In genomic region chr13:45940714-45941113, GRCm38 (mm10) we compare ENCODE assay signal across 26 mouse cellular contexts. TPM values are rescaled to one million over a fixed set of nuclear protein-coding genes. Genes with fewer than 3 reads are reported as not detected.
DNase-seq lines count a peak whose midpoint lies in the region; ATAC-seq and TF ChIP-seq lines count a peak whose summit lies in the region.
"Had no signal": no experiment of that assay in that cellular context is flagged by ENCODE, and none has a peak within 500 bp of the region (broad histone marks: within the 10 kb centered on the region; RNA-seq: fewer than 3 reads in every experiment).

No protein-coding gene starts in this region.

- H3K27me3 ChIP-seq in neural tube, embryonic 15.5 days (replicated peaks) = no peaks in the 10 kb centered on the region
- H3K27me3 ChIP-seq: embryonic facial prominence, embryonic 15.5 days; hindbrain, embryonic 13.5 days; liver, embryonic 15.5 days; lung, embryonic 15.5 days; midbrain, embryonic 15.5 days; neural tube, embryonic 12.5 days had no signal

- WGBS in neural tube, embryonic 15.5 days = 88% methylated on average over 4 of the region's 4 CpGs

- H3K36me3 ChIP-seq in neural tube, embryonic 15.5 days = peaks cover 9% of the 10 kb centered on the region; the same call in 1 of the 2 replicates
- H3K36me3 ChIP-seq: limb, embryonic 10.5 days; liver, embryonic 15.5 days; lung, embryonic 15.5 days; neural tube, embryonic 12.5 days had no signal

- H3K27ac ChIP-seq in layer of hippocampus, adult 2 months = peak overlapping the region; percentile 33; the same call in 1 of the 2 replicates
- no peak overlapping the region for H3K27ac ChIP-seq in neural tube, embryonic 15.5 days (replicated peaks)
- H3K27ac ChIP-seq: hindbrain, embryonic 13.5 days; kidney, postnatal 0 days; left cerebral cortex, adult 2 months; limb, embryonic 10.5 days; liver, embryonic 15.5 days; midbrain, embryonic 15.5 days; neural tube, embryonic 12.5 days had no signal

- no peak for DNase-seq in frontal cortex, postnatal 10 days (ENCODE audit: low spot score in 2 of 2)
- DNase-seq in layer of hippocampus, adult 2 months (ENCODE audit: low spot score in 2 of 2) = no peak
- no peak for DNase-seq in layer of hippocampus, postnatal 14 days (ENCODE audit: low spot score in 2 of 2)
- peak; percentile 62 for DNase-seq in kidney, postnatal 10 days
- DNase-seq: adrenal gland, adult 8-10 months; embryo, embryonic 11 days; gastrocnemius, postnatal 36 days; heart, postnatal 36 days; layer of hippocampus, adult 9-11 months; liver; lung, postnatal 36 days; thymus, postnatal 25 days had no signal

- no peak for TF ChIP-seq CTCF in layer of hippocampus, adult 2 months (conservative IDR thresholded peaks at IDR 0.05)

- H3K9me3 ChIP-seq in neural tube, embryonic 15.5 days (replicated peaks) = no peaks in the 10 kb centered on the region
- H3K9me3 ChIP-seq: embryonic facial prominence, embryonic 15.5 days; hindbrain, embryonic 13.5 days; limb, embryonic 10.5 days; liver, embryonic 15.5 days; lung, embryonic 15.5 days; midbrain, embryonic 15.5 days; neural tube, embryonic 12.5 days had no signal

- no peak overlapping the region for H3K4me3 ChIP-seq in layer of hippocampus, adult 2 months
- no peak overlapping the region for H3K4me3 ChIP-seq in neural tube, embryonic 15.5 days (replicated peaks)
- H3K4me3 ChIP-seq: embryonic facial prominence, embryonic 15.5 days; hindbrain, embryonic 13.5 days; left cerebral cortex, adult 2 months; limb, embryonic 10.5 days; liver, embryonic 15.5 days; lung, embryonic 15.5 days; midbrain, embryonic 15.5 days; neural tube, embryonic 12.5 days had no signal

- H3K4me2 ChIP-seq in neural tube, embryonic 15.5 days = no peak overlapping the region
- H3K4me2 ChIP-seq: embryonic facial prominence, embryonic 15.5 days; hindbrain, embryonic 13.5 days; liver, embryonic 15.5 days; midbrain, embryonic 15.5 days; neural tube, embryonic 12.5 days had no signal

- H3K9ac ChIP-seq in neural tube, embryonic 15.5 days (replicated peaks) = no peak overlapping the region
- H3K9ac ChIP-seq: embryonic facial prominence, embryonic 15.5 days; hindbrain, embryonic 13.5 days; liver, embryonic 15.5 days; lung, embryonic 15.5 days; midbrain, embryonic 15.5 days; neural tube, embryonic 12.5 days had no signal

- ATAC-seq in frontal cortex, adult (ENCODE audit: low TSS enrichment) = peak; percentile 38; the same call in 1 of the 2 replicates
- ATAC-seq in neural tube, embryonic 15.5 days (ENCODE audit: low FRiP score) = no peak
- no peak for ATAC-seq in megakaryocyte progenitor cell, adult 5-6 weeks (replicated peaks; ENCODE audit: poor library complexity)
- ATAC-seq: activated CD4-positive, CD25-positive, alpha-beta regulatory T cell, adult 4 months; forebrain, embryonic 16.5 days; midbrain, embryonic 15.5 days had no signal

- H3K4me1 ChIP-seq in neural tube, embryonic 15.5 days = no peaks in the 10 kb centered on the region
- H3K4me1 ChIP-seq: hindbrain, embryonic 13.5 days; liver, embryonic 15.5 days; midbrain, embryonic 15.5 days; neural tube, embryonic 12.5 days had no signal

RNA-seq across cellular contexts. Expression of gene Atxn1, which starts 24.1 kb away (rescaled TPM):
- 100 to 1,000 TPM; 128 to 131 TPM for total RNA-seq in layer of hippocampus, adult 2 months (2021)
- total RNA-seq in layer of hippocampus, postnatal 14 days (2021) = 100 to 1,000 TPM in 1 of 2 experiments, 10 to 100 TPM in 1; 92.4 to 124 TPM
- polyA plus RNA-seq in neural tube, embryonic 15.5 days (2015; fragmentation: Nextera tagmentation; extraction: Ambion mirVana) = 9.4 and 9.5 TPM in 2 replicates
- 16.8 and 22.6 TPM in 2 replicates for total RNA-seq in megakaryocyte progenitor cell, adult 5-6 weeks (2015)
- 7.2 and 13.7 TPM in 2 replicates for total RNA-seq in megakaryocyte progenitor cell, adult 5-6 weeks (2017)
